Mouse (Mus musculus) limb, embryonic 14.5 days (tissue): ENCODE measurements around the gene Gm4858. TPM values are rescaled to one million over a fixed set of nuclear protein-coding genes. Genes with fewer than 3 reads are reported as not detected.

Source experiments
- ATAC-seq: fragments of 200-750 bp; cut with Nextera tagmentation; 2 replicates; pipeline ENCODE4 v1.8.0; 2017; ENCODE audit warnings: low read depth, moderate number of reproducible peaks, moderate TSS enrichment; ENCODE audit not compliant: low FRiP score
- DNase-seq: peaks from one replicate; pipeline ENCODE4 v3.0.0-alpha.2; 2015; ENCODE audit warnings: low spot score
- H3K27ac ChIP-seq: fragments of 300-500 bp; sonication (generic); replicated peaks from 2 replicates; pipeline ENCODE4 v1.5.1; 2014; ENCODE audit warnings: low read depth, mild to moderate bottlenecking, low read length, moderate library complexity, mixed read lengths
- H3K27me3 ChIP-seq: fragments of 300-500 bp; sonication (generic); 2 replicates; pipeline ENCODE4 v1.6.1; 2014; ENCODE audit warnings: low read length, mixed read lengths; ENCODE audit not compliant: control insufficient read depth, insufficient read depth
- H3K36me3 ChIP-seq: fragments of 300-500 bp; sonication (generic); 2 replicates; pipeline ENCODE4 v1.6.1; 2014; ENCODE audit warnings: mild to moderate bottlenecking, low read length, moderate library complexity, mixed read lengths; ENCODE audit not compliant: control insufficient read depth, insufficient read depth
- H3K4me1 ChIP-seq: fragments of 300-500 bp; sonication (generic); 2 replicates; pipeline ENCODE4 v1.6.1; 2014; ENCODE audit warnings: antibody characterized with exemption, low read length, mixed read lengths; ENCODE audit not compliant: control insufficient read depth, insufficient read depth
- H3K4me2 ChIP-seq: fragments of 300-500 bp; sonication (generic); replicated peaks from 2 replicates; pipeline ENCODE4 v1.6.1; 2014; ENCODE audit warnings: low read depth, mild to moderate bottlenecking, low read length, moderate library complexity; ENCODE audit not compliant: severe bottlenecking
- H3K4me3 ChIP-seq: fragments of 300-500 bp; sonication (generic); replicated peaks from 2 replicates; pipeline ENCODE4 v1.5.1; 2014; ENCODE audit warnings: low read length
- H3K9ac ChIP-seq: fragments of 300-500 bp; sonication (generic); 2 replicates; pipeline ENCODE4 v1.6.1; 2014; ENCODE audit warnings: mild to moderate bottlenecking, low read depth, low read length, moderate library complexity; ENCODE audit not compliant: severe bottlenecking
- H3K9me3 ChIP-seq: fragments of 300-500 bp; sonication (generic); 2 replicates; pipeline ENCODE4 v1.6.1; 2016; ENCODE audit warnings: low read length; ENCODE audit not compliant: control insufficient read depth
- POLR2A ChIP-seq: fragments of 200-500 bp; IDR thresholded peaks from 2 replicates; pipeline ENCODE4 v1.8.0; 2012; ENCODE audit warnings: inconsistent platforms, mild to moderate bottlenecking, moderate library complexity, borderline replicate concordance; ENCODE audit not compliant: insufficient read depth, insufficient read length; ENCODE audit errors: extremely low read depth
- WGBS: fragments of 180-500 bp; shearing (Covaris S2); extraction: QIAGEN DNeasy Blood & Tissue Kit; methylation state at CpG from one replicate; pipeline ENCODE4 v1.1.7; 2014; 5-methylcytosine and 5-hydroxymethylcytosine counted together
- polyA plus RNA-seq, 2 experiments: library from polyadenylated mRNA; depleted of rRNA in 1 of 2; stranded (reverse) in 1 of 2; unstranded in 1 of 2; fragments of >200 nt; fragmentation: Nextera tagmentation in 1 of 2; extraction: Ambion mirVana in 1 of 2; gene quantifications; 2 replicates each; pipeline versions ENCODE4 v1.2.1 to v1.2.3; 2012 to 2014

Gene Gm4858
- polyA plus RNA-seq, 2 experiments: not detected

GRCm38 (mm10) chr3:93114481-93114880 lies 45.9 kb downstream of the Gm4858 start:
- 0% methylated on average over 2 of the region's 2 CpGs for WGBS

GRCm38 (mm10) chr3:93119101-93119500 lies 50.5 kb downstream of the Gm4858 start:
- Histone ChIP-seq H3K9ac (no peak overlapping the region), H3K27me3 (no peaks in the 10 kb centered on the region), H3K4me1 (no peaks in the 10 kb centered on the region), H3K4me2 (no peak overlapping the region), H3K4me3 (no peak overlapping the region), H3K36me3 (no peaks in the 10 kb centered on the region), H3K27ac (no peak overlapping the region), H3K9me3 (no peaks in the 10 kb centered on the region)
- no peak for DNase-seq
- no peak for TF ChIP-seq POLR2A
- WGBS: 50% methylated on average over 4 of the region's 4 CpGs
- ATAC-seq: no peak

More at GRCm38 (mm10) chr3:93114481-93114880, 45.9 kb downstream of the Gm4858 start:
- TF ChIP-seq POLR2A: no peak
- Histone ChIP-seq H3K36me3 (no peaks in the 10 kb centered on the region), H3K4me1 (no peaks in the 10 kb centered on the region), H3K4me2 (no peak overlapping the region), H3K9ac (no peak overlapping the region), H3K4me3 (no peak overlapping the region), H3K27ac (no peak overlapping the region), H3K27me3 (no peaks in the 10 kb centered on the region), H3K9me3 (no peaks in the 10 kb centered on the region)
- ATAC-seq (no peak), DNase-seq (peak; percentile 63)

Other genes with a start within 250 kb of the Gm4858 start
- 0.03 TPM in 1 of 2 replicates, not detected in the other for gene Kprp, start 241.6 kb upstream of the Gm4858 start, polyA plus RNA-seq (2012; rRNA removed)
- not detected in 2 replicates for gene Kprp, start 241.6 kb upstream of the Gm4858 start, polyA plus RNA-seq (2014; fragmentation: Nextera tagmentation; extraction: Ambion mirVana)
- gene Lce1l, start 217.5 kb upstream of the Gm4858 start, polyA plus RNA-seq (2012; rRNA removed): not detected in 2 replicates
- not detected in 2 replicates for gene Lce1l, start 217.5 kb upstream of the Gm4858 start, polyA plus RNA-seq (2014; fragmentation: Nextera tagmentation; extraction: Ambion mirVana)
- gene 2310050C09Rik, start 198.6 kb upstream of the Gm4858 start, polyA plus RNA-seq (2012; rRNA removed): 0.05 and 0.06 TPM in 2 replicates
- gene 2310050C09Rik, start 198.6 kb upstream of the Gm4858 start, polyA plus RNA-seq (2014; fragmentation: Nextera tagmentation; extraction: Ambion mirVana): not detected in 2 replicates
- not detected in 2 replicates for gene Lce3a, start 142.6 kb upstream of the Gm4858 start, polyA plus RNA-seq (2012; rRNA removed)
- not detected in 2 replicates for gene Lce3a, start 142.6 kb upstream of the Gm4858 start, polyA plus RNA-seq (2014; fragmentation: Nextera tagmentation; extraction: Ambion mirVana)
- not detected in 2 replicates for gene Lce3b, start 135.8 kb upstream of the Gm4858 start, polyA plus RNA-seq (2012; rRNA removed)
- not detected in 2 replicates for gene Lce3b, start 135.8 kb upstream of the Gm4858 start, polyA plus RNA-seq (2014; fragmentation: Nextera tagmentation; extraction: Ambion mirVana)
- gene Lce3c, start 124.3 kb upstream of the Gm4858 start, polyA plus RNA-seq (2012; rRNA removed): 0.20 TPM in 1 of 2 replicates, not detected in the other
- gene Lce3c, start 124.3 kb upstream of the Gm4858 start, polyA plus RNA-seq (2014; fragmentation: Nextera tagmentation; extraction: Ambion mirVana): not detected in 2 replicates
- not detected in 2 replicates for gene Lce3d, start 111.4 kb upstream of the Gm4858 start, polyA plus RNA-seq (2012; rRNA removed)
- not detected in 2 replicates for gene Lce3d, start 111.4 kb upstream of the Gm4858 start, polyA plus RNA-seq (2014; fragmentation: Nextera tagmentation; extraction: Ambion mirVana)
- not detected in 2 replicates for gene Lce3e, start 101.8 kb upstream of the Gm4858 start, polyA plus RNA-seq (2012; rRNA removed)
- not detected in 2 replicates for gene Lce3e, start 101.8 kb upstream of the Gm4858 start, polyA plus RNA-seq (2014; fragmentation: Nextera tagmentation; extraction: Ambion mirVana)
- not detected in 2 replicates for gene Lce3f, start 76.6 kb upstream of the Gm4858 start, polyA plus RNA-seq (2012; rRNA removed)
- gene Lce3f, start 76.6 kb upstream of the Gm4858 start, polyA plus RNA-seq (2014; fragmentation: Nextera tagmentation; extraction: Ambion mirVana): 1.6 TPM in 1 of 2 replicates, not detected in the other
- gene Crct1, start 53.1 kb upstream of the Gm4858 start, polyA plus RNA-seq (2012; rRNA removed): 1.4 and 1.5 TPM in 2 replicates
- 1.3 and 2.7 TPM in 2 replicates for gene Crct1, start 53.1 kb upstream of the Gm4858 start, polyA plus RNA-seq (2014; fragmentation: Nextera tagmentation; extraction: Ambion mirVana)
- gene Lce1m, start 49.8 kb upstream of the Gm4858 start, polyA plus RNA-seq (2012; rRNA removed): 0.08 TPM in 1 of 2 replicates, not detected in the other
- gene Lce1m, start 49.8 kb upstream of the Gm4858 start, polyA plus RNA-seq (2014; fragmentation: Nextera tagmentation; extraction: Ambion mirVana): not detected in 2 replicates
- gene Crnn, start 76.0 kb downstream of the Gm4858 start, polyA plus RNA-seq (2012; rRNA removed): 0.14 and 0.55 TPM in 2 replicates
- 0.19 and 0.51 TPM in 2 replicates for gene Crnn, start 76.0 kb downstream of the Gm4858 start, polyA plus RNA-seq (2014; fragmentation: Nextera tagmentation; extraction: Ambion mirVana)
- gene Flg2, start 128.5 kb downstream of the Gm4858 start, polyA plus RNA-seq (2012; rRNA removed): 0.01 TPM in 1 of 2 replicates, not detected in the other
- gene Flg2, start 128.5 kb downstream of the Gm4858 start, polyA plus RNA-seq (2014; fragmentation: Nextera tagmentation; extraction: Ambion mirVana): 0.01 and 0.03 TPM in 2 replicates
- not detected in 2 replicates for gene Flg, start 204.7 kb downstream of the Gm4858 start, polyA plus RNA-seq (2012; rRNA removed)
- 0.48 TPM in 1 of 2 replicates, not detected in the other for gene Flg, start 204.7 kb downstream of the Gm4858 start, polyA plus RNA-seq (2014; fragmentation: Nextera tagmentation; extraction: Ambion mirVana)